Mouse (Mus musculus) activated CD4-positive, CD25-positive, alpha-beta regulatory T cell, adult 4 months (primary cell): ENCODE data around the gene Mea1. TPM values are rescaled to one million over a fixed set of nuclear protein-coding genes. Genes with fewer than 3 reads are reported as not detected.

Source experiments
- ATAC-seq: one replicate; pipeline ENCODE4 v1.8.0; 2017
- polyA plus RNA-seq, 2 experiments: library from polyadenylated mRNA; unstranded; fragments of 100-300 nt; shearing (Covaris generic); gene quantifications; one replicate each; pipeline ENCODE4 v1.2.1; 2017

Mea1 gene
- 100 to 1,000 TPM; 164 to 197 TPM for polyA plus RNA-seq

DNA sequence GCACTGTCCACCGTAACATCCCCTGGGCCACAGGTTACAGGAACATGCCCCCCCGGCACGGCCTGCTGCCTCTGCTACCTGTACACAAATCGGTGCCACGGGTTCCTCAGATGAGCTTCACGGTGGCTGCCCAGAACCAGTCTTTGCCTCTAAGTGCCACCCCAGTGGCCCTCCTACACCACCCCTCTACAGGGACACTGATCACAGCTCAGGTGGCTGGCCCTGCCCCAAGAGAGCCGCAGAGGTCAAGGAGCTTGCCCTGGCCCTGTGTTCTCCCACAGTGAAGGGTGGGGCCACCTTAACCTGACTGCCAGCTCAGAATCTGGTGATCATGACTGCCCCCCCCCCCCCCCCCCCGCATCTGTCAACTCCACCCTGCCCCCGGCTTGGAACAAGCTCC, at the start of gene Mea1:
Gene Mea1 (plus strand): TSS at position 378 of the 400 bp plus-strand sequence.
- ATAC-seq: no peak

DNA sequence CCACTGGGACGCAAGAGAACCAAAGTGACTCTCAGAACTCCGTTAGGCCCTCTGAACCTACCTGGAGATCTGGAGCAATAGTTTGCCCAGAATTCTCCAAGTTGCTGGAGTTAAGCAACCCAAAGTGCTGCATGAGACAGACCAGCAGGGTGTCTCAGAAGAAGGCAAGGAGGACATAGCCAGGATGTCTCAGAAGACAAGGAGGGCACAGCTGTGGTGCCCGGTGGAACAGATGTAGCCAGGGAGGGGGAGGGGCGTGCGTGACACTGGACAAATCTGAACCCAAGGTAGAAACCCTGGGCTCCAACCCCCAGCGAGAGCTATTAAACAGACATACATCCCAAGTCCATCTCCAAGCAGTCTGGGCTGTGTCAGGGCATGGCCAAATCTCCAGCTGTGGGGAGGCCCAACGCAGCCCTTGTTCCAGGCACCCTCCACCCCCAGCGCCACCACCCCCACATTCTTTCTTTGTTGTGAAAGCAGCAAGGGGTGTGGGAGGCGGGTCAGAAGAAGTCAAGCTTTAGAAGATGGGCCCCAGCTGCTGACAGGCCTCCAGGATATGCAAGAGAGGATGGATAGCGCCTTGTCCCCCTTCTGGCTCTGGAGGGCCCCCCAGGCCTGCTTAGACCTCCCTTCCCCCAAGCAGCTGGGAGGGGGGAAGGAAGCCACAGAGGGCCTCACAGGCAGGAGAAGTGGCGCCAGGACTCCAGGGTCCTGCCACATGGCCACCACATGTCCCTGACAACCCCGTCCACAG, 48.7 kb upstream of the Mea1 start:
- no peak for ATAC-seq

DNA sequence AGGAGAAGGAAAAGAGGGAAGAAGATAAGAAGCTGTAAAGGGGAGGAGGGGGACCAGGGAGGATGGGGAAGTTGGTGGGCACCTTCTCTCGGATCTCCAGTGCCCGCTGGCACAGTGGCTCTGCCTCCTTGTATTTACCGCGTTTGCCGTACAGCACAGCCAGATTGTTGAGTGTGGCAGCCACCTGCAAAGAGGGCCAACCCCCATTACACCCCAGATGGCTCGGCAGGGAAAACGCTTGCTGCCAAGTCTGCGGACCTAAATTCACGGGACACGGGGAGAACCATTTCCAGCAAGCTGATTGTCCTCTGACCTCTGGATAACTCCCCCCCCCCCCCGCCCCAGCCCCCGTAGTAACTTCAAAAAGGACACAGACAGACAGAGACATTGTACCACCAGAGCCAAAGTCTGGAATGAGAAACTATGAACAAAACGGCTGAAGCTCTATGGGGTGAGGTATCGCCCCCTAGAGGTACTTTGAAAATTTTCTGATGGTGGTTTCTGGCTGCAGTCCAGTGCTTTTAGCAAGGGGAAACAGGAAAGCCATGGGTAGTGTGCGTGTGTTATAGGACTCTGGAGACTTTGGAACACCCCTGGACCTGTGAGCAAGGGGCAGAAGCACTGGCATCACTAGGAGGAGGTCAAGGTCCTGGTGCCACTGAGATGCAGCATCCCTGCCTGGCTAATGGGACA, 41.6 kb upstream of the Mea1 start:
- ATAC-seq: no peak

DNA sequence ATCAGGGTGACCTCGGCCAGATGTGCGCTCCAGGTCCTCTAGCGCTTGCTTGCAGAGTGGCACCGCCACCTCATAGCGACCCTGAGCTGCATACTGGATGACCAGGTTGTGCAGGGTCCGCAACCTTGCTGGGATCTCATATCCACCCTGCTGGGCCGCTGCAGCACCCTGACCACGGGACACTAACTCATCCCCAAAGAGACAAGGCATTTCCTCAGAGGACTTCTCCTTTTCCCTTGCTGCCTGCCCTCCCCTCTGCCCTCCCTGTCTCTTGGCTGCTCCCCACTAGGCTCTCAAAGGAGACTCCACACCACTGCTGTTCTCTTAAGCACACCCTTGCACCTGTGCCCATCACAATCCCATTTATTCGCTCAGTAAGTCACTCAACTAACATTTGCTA, 38.7 kb upstream of the Mea1 start:
- ATAC-seq: no peak

DNA sequence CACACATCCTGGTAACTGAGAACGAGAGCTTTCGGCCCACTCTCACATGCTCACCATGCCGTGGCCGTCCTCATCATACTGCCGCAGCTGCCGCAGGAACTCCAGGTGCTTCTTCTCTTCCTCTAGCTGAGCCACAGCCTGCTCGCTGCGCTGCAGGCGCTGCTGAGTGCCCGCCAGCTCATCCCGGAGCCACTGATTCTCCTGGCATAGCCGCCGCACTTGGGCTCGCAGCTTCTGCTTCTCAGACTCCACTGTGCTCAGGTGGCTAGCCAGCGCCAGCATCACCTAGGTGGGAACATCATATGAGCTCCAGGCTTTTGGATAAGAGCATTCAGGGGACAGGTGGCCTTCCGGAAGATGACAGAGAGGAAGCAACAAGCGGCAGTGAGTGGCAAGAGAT, 36.5 kb upstream of the Mea1 start:
- ATAC-seq: no peak

DNA sequence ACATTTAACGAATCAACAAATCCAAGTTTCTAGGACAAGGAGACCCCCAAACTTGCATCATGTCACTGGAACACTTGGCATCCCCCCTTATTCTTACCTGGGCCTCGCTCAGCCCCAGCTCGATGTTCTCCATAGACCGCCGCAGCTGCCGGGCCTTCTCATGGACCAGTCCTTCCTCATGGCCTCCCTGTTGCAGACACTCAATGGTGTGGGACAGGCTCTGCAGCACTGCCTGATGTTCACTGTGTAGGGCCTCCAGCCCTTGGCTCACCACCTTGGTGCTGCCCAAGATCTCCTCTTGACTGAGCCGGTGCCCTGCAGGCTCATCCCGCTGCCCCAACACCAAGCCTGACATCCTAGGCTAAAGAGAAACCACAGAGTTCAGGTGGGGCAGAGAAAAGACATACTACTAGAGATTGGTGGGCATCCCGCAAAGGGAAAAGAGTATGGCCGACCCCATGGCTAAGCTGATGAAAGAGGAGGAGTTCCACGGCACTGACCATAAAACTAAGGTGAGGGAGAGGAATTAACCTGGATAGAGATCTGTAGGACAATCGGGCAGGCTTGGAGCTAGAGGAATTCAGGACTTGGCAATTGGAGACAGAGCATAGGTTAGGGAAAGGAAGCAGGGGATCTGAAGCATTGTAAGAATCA, 34.3 kb upstream of the Mea1 start:
- no peak for ATAC-seq

DNA sequence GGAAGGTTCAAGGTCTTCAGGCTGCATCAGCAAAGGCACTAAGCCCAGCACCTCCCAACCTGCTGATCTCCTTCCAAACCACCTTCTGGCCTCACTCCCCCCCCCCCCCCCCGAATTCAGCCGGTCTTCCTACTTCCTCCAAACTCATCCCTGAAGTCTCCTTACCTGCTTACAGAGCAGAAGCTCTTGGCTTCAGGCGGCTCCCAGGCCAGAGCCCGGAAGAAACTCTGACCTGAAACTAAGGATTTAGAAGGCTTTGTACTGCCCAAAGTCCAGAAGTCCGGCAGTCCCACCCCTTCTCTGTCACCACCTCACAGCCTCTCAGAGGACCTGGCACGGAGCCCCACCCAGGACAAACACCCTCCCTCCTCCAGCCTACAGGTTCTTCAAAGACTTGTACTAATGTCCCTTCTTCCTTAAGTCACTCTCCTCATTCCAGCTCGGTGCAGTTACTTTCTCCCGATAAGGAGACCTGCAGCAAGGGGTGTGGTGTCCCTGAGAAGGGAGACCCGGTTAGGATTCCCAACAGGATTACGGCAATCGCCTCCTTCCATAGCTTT, 33.6 kb upstream of the Mea1 start:
- ATAC-seq: no peak

DNA sequence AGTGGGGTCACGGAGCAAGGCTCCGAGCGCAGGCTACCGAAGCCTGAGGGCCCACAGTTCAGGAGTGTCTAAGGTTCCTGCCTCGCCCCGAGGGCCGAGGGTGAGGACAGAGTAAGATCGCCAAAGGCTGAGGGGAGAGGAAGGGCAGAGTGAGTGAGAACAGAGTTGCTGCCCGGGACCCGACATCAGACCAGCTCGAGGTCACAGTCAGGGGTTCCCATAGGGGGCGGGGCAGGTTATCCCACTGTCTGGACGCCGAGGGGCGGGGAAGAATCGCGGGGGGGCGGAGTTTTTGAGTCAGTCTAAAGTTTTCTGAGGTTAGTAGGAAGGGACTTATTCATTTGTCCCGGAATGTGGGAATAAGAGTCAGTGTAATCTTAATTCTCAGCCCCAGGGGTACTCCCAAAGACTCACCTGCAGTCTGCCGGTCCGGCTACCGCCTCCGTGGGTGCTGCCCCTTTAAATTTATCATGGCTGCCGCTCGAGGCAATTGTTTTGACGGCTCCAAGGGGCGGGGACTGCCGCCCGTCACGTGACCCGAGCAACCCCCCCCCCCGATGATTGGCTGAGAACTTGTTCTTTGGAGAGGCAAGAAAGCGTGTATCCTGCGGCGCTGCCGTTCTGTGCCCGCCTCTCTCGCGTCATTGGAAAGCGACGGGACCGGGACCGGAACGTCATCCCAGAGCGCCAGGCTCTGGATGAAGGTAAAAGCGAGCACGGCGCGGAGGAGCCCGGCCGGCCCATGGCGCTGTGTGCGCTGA, 32.9 kb upstream of the Mea1 start, which contains the start of the genes Klc4 and Mrpl2:
Gene Klc4 (minus strand): TSS at position 462 of the 761 bp plus-strand sequence.
Gene Mrpl2 (plus strand): TSS at position 669 of the 761 bp plus-strand sequence.
- peak; percentile 77 for ATAC-seq

DNA sequence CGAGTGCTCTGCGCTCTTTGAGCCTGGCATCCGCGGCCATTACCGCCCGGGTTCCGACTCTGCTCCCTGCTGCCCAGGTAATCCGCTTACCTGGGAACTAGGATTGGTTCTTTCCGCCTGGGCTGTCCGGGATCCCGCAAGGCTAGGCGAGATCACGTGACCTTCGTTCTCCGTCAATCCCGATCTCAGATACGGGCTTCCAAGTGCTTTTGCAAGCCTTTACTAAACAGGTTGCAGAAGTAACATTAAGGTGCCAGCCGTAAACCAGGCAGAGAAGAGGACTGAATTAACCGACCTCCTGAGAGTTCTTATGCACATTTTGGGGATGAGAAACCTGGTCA, 32.3 kb upstream of the Mea1 start:
- ATAC-seq: no peak

DNA sequence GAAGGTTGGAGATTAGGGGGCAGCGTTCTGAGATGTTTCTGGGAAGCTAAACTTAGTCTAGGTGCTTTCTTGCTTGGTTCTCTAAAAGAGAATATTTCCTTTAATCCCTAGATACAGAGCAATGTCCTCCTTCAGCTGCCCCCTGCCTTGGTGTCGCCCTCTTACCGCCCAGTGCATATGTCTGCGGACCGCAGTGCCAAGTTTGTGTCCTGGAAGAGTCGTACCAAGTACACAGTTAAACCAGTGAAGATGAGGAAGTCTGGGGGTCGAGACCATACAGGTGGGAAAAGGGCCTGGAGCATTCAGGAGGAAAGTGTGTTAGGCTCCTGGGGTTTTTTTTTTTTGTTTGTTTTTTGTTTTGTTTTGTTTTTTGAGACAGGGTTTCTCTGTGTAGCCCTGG, 31.3 kb upstream of the Mea1 start:
- ATAC-seq: no peak

DNA sequence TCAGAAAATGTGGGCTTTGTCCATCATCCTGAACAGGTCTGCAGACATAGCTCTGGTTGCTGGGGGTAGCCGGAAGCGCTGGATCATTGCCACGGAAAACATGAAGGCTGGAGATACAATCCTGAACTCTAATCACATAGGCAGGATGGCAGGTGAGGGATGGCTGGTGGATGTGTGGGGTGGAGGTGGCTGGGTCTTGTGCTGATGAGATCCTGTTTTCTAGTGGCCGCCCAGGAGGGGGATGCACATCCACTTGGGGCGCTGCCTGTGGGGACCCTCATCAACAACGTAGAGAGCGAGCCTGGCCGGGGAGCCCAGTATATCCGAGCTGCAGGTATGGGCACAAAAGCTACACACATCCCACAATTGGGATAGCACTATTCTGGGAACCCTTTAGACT, 30.2 kb upstream of the Mea1 start:
- ATAC-seq: no peak

DNA sequence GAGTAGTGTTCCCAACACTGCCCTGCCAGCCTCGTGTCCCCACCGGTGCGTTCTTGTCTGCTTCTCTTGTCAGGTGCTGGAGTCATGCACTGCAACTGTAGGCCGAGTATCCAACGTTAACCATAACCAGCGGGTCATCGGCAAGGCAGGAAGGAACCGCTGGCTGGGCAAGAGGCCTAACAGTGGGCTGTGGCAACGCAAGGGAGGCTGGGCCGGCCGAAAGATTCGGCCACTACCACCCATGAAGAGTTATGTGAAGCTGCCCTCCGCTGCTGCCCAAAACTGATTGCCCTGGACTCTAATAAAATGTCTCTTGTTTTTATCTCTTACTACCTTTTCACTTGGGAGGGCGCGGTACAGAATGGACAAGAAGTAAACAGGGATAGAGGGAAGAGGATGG, 28.8 kb upstream of the Mea1 start:
- ATAC-seq: no peak

DNA sequence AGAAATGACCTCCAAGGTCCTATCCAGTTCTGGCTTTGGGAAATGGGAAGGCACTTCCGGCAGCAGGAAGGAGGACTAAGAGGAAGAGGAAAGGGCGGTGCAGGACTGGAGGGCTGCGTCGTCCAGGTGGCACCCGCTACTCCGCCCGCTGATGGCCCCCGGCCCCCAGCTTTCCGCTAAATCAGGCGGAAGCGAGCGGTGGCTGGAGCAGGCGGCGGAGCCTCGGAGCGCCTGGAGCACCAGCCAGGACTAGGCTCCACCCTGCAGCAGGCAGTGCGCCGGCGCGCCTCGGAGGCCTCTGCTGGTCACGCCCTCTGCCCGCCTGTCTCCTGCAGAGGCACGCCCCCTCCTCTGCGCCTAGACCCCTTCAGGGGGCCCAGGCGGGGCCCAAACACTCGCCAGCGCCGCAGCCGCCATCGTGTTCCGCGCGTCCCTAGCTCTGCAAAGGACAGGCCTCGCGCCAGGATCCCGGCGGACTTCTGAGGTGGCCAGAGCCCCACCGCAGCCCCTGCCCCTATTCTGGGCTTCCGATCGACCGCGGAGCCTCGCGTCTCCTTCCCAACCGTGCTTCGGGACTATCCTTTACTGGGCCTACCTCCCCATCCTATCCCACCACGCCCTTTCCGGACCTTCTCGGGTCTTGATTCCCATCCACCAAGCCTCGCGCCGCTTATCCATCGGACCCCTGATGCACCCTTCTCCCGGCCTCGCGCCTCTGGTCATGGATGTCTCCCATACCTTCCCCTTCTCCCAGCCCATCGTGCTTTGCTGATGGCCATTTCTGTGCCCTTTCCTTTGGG, 28.2 kb upstream of the Mea1 start, which contains the start of gene Cul7:
Gene Cul7 (plus strand): TSS at position 106 of the 800 bp plus-strand sequence.
- peak; percentile 77 for ATAC-seq

DNA sequence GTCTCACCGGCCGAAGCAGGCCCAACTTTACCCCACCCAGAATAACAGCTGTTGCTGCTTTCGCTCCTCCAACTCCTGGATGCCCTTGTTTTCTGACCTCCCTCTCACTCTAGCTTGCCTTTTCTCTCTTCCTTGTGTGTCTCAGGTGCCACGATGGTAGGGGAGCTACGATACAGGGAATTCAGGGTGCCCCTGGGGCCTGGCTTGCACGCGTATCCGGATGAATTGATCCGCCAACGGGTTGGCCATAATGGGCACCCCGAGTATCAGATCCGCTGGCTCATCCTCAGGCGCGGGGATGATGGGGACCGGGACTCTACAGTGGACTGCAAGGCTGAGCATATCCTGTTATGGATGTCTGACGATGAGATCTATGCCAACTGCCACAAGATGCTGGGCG, 27.3 kb upstream of the Mea1 start:
- ATAC-seq: no peak

DNA sequence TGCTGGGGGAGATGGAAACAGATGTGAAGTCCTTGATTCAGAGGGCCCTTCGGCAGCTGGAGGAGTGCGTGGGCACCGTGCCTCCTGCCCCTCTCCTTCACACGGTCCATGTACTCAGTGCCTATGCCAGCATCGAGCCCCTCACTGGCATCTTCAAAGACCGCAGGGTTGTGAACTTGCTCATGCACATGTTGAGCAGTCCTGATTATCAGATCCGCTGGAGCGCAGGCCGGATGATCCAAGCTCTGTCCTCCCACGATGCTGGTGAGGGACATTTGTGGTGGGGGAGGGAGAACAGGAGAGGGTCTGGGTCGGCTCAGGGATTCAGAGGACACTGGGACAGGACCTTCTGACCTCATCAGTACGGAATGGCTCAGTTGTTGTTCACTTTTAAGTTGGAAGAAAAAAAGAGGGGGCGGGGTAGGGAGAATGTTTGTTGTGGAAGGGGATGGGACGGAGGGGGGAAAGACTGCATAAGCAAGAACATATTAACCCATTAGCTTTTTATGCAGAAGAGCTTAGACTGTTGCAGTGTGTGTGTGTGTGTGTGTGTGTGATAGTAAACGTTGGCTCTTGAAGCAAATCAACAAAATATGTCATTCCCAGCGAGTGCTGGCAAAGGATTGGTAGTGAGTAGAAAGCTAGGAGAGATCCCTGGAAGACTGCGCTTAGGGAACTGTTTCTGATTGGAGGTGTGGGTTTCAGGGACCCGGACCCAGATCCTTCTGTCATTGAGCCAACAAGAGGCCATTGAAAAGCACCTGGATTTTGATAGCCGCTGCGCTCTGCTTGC, 26.6 kb upstream of the Mea1 start:
- no peak for ATAC-seq

DNA sequence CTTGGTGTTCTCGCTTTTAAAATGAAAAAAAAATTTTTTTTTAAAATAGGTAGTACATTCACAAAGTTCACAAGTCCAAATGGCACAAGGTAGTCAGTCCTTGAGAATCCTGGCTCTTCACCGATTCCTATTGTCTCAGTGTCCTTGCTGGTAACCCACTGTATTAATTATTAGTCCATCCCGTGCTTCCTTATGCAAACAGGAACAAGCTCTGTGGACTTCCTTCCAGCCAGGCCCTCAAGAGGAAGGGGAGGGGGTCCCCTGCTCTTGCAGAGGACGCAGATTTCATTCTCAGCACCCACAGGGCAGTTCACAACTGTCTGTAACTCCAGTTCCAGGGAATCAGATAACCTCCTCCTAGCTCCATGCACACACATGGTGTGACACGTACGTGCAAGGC, 22.5 kb upstream of the Mea1 start:
- no peak for ATAC-seq

DNA sequence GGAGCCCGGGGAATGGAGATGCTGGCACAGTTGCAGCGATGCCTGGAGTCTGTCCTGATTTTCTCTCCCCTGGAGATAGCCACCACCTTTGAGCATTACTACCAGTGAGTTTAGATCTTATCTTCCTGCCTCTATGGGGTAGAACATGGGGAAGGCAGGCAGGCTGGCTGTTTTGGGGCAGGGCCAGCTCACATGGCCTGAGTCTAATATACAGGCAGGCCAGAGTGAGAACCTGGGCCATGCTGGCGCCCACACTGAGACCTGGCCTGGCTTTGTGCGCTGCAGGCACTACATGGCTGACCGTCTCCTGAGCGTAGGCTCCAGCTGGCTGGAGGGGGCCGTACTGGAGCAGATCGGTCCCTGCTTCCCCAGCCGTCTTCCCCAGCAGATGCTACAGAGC, 17.2 kb upstream of the Mea1 start:
- no peak for ATAC-seq

DNA sequence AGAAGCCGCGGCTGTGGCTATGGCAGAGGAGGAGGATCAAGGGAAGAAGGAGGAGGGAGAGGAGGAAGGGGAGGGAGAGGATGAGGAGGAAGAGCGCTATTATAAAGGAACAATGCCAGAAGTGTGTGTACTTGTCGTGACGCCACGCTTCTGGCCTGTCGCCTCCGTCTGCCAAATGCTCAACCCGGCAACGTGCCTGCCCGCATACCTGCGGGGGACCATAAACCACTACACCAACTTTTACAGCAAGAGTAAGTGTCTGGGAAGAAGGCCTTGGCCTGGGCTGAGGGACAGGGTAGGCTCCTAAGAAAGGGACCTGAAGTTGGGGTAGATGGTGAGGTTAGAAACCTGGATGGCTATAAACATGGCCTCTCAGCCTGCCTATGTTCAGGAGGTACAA, 16.6 kb upstream of the Mea1 start:
- no peak for ATAC-seq

DNA sequence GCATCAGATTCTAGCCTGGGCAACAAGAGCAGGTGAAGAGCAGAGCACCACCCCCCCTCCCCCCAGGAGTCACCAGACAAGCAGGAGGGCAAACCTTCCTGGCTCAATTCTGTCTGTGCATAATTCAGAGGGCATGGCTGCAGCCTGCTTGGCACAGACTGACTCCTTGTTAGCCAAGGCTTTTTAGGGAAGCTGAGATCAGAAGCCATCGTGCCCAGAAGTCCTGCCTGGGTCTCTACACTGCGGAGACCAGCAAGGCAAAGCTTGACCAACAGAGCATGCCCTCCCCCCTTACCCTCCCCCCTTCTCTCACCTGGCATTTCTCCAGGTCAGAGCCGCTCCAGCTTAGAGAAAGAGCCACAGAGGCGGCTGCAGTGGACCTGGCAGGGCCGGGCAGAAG, 15.9 kb upstream of the Mea1 start:
- no peak for ATAC-seq

DNA sequence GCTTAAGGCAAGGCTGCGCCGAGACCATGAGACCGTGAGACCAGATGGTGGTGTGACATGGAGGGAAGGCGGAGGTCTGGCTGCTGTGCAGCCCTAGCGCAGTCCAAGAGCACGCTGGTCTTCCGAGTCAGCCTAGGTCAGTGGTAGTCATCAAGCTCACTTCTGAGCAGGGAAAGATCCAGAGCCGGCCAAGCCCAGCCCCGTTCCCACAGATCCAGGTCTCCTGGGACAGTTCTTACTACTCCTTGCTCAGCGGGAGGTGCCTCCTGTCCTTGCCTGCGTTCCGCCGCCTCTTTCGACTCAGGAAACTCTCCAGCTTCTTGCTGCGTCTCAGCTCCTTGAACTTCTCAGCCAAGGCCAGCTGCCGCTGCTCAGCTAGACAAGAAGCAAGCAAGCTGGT, 10.9 kb upstream of the Mea1 start:
- no peak for ATAC-seq

DNA sequence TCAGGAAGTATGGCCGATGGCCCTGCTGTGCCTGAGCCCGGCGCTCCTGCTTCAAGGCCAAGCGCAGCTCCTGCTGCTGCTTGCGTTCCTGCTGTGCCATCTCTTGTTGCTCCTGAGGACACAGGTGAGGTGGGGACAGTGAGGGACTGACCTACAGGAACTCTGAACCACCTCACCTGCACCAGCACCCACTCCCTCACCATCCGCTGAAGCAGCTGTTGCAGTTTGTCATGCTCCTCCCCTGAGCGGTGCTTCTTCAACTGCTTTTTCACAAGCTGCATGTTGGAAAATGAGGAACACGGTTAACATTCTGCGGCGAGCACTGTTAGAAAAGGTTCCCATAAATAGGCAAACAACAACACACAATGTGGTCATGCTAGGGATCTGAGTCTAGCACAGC, 8.7 kb upstream of the Mea1 start:
- no peak for ATAC-seq
